Mouse (Mus musculus): ENCODE results near the gene Mllt3.
A peak's percentile ranks its signal among the peaks of the same experiment; 100 is the strongest.

Mllt3 gene

DNA sequence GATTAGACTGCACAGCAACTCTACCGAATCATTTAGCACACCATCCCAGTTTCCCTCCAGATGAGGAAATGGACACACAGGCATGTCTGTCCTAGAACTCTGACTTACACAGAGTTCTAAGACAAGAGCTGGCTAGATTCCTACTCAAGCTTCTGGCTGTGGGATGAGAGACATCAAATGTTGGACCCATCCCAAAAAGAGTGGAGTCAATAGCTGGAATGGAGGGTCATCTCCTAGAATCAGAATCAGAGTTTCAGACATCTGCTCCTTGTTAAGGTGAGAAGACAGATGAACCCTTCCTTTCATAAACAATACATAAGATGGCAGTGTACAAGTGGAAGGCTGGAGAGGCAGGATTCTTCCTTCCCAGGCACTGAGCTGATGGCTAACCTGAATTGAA lies 214.9 kb downstream of the Mllt3 start:
- no peak for DNase-seq

- DNase-seq = no peak
Measured at GRCm38 (mm10) chr4:87815465-87816108, 217.6 kb downstream of the Mllt3 start.

DNA sequence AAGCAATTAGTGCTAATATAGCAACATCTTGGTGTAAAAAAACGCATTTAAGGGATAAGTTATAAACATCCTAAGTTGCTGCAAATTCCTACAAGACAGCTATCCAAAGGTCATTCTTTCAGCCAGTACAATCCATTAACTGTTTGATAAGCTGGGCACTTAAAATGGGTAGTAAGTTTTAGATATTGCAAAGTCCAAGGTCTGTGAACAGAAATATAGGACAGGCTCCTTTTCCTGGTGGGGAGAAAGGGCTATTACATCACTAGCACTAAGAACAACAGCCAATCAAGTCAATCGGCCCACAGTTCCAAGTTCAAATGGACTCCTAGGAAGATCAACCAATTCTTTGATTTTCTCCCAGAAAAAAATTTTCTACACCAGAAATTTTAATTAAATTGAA lies 221.3 kb downstream of the Mllt3 start:
- DNase-seq = no peak

- DNase-seq = no peak
Measured at GRCm38 (mm10) chr4:87806196-87806987, 226.8 kb downstream of the Mllt3 start.

DNA sequence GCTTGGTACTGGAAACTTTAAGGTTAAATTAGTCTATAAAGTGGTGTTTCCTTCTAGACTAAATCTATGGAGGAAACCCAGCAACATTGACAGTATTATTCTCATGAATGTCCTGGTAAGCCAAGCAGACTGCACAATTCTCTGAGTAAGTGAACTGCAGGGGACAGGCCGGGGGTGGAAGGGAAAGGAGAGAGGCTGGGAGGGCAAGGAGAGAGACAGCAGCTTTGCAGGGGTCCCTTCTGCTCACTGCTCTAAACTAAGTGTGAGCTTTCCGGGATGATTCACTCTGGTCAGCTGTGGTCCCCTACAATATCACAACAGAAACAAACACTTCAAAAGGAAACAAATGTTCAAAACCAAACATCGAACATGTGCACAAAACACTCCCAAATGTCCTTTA lies 228.6 kb downstream of the Mllt3 start:
- DNase-seq = no peak

DNA sequence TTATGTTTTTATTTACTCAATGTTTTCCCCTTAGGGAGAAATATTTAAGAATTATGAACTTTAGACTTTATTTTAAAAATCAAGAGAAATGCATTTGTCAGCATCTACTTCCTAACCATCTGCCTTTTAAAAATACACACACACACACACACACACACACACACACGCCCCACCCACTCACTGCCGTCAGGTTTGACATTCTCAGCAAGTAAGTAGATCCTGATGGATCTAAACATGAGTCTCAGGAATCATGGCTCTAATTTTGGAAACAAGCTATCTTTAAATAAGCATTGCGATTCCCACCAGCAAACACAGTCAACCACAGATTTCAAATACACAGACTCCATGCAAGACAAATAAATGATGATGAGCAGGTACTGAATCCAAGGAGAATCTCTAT lies 229.9 kb downstream of the Mllt3 start:
- DNase-seq = peak; percentile 17

- DNase-seq = no peak
Measured at GRCm38 (mm10) chr4:87802140-87802539, 231.0 kb downstream of the Mllt3 start.

DNA sequence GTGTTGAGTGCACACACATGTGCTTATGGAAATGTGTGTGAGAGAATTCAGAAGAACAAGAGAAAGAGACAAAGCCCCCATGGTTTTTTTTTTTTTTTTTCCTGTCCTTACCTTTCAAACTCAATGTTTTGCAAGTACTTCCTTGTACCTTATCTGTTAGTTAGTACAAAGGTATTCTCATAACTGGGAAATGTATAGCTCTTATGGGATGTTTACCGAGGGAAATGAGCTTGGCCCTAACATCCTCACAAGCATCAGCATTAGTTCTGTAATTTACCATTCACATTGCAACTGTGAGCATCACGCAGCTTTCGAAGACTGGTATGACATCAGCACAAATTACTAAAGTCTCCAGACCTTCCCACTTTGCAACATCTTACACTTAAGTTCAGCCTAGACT lies 231.8 kb downstream of the Mllt3 start:
- no peak for DNase-seq

DNA sequence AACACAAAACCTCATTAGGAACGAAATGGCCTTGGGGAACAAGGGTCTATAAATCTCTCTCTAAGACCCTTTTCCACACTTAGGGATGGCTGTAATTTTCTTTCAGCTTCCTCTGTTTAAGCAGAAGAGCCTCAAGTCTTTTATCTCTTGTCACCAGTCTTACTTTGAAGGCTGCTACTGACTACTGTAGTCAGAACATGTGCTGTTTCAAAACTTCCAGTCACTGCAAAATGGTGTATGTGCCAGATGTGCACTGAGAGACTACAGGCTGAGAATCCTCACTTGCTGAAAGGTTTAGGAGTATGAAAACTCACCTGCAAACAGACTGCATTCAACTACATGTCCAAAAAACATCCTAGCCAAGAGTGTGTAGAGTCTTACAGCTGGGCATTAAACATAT lies 232.9 kb downstream of the Mllt3 start:
- DNase-seq = no peak

DNA sequence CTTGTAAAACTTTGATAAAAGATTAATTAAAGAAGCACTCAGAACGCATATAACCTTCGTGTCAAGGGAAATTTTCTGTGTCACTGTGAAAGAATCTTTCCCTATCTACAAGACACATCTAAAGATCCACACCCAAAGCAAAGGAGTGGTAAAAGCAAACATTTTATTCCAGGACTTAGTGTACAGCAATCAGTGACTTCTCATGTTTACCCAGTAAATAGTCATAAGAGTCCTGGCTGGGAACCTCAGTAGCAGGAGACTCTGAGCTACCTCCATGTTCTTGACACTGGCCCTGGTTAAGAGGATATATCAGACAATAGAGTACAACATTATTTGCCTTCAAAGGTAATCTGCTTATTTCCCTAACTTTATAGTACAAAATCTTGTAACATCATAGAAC lies 233.7 kb downstream of the Mllt3 start:
- no peak for DNase-seq

DNA sequence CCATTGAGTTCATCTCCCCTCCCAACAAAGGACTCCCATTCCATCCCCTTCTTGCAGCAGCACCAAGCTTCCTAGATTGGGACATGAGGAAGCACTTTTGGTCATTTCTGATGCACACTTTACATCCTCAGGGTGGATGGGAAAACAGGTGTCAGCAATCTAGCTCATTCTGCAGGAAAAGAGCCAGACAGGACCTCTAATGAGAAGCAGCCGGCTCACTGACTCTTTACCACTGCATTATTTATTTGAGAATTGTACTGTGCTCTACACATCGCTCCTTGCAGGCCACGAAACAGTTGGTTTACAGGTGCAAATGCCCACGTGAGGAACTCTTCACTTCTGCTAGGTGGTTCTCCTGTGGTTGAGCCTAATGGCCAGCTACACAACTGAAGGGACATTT lies 237.9 kb downstream of the Mllt3 start:
- DNase-seq = no peak

GRCm38 (mm10) chr4:87794216-87794615 lies 238.9 kb downstream of the Mllt3 start:
- no peak for DNase-seq

DNA sequence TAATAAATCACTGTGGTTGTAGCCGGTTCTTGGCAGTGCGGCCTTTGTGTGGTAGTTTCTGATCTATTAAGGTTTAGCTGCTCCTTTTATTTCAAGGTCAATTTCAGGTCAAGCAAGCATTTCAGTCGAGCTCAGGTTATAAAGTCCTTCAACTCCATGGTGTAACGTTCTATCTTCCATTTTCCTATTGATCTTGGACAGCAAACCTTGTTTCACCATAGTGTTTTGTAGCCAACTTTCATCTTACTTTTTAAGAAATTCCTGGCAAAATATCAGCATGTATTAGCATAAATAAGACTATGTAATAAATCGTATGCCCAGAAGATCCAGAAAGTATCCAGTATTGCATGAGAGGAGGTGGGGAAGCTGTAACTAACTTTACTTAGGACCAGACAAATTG lies 240.7 kb downstream of the Mllt3 start:
- no peak for DNase-seq

DNA sequence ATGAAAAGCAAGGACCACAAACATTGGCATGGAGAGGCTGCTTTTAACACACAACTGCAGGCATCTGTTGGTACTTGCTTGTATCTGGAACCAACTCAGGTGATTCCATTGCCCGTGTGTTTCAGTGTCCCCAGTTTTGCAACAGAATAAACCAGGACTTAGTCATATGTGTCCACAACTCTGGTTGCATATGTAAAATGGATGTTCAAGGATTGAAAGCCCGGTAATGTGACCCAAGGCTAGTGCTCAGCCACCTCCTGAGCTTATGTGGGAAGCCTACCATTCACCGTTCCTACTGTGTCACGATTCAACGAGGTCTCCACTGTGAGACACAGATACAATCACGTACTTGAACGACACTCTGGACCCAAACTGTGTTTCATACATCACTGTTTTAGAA lies 243.7 kb downstream of the Mllt3 start:
- no peak for DNase-seq

GRCm38 (mm10) chr4:87788691-87789090 lies 244.5 kb downstream of the Mllt3 start:
- peak; percentile 47 for DNase-seq

GRCm38 (mm10) chr4:87785132-87786074 lies 247.8 kb downstream of the Mllt3 start:
- DNase-seq = peak; percentile 65

DNA sequence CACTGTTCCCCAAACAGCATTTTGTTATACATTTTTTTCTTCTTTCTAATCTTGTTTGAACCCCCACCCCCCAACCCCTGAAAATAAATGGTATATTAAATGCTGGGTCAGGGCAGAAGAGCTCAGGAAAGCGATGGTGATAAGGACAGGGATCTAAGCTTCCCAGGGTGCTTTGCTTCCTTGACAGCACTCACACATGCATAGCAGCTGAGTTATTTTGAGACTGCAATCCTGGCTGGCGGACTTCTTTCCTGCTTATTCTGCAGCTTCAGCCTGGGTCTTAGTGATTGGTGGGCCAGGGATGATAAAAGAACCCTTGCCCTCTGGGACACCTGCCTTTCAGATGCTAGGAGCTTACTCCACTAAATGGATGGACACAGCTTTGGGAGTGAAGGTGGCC lies 249.4 kb downstream of the Mllt3 start:
- no peak for DNase-seq

DNA sequence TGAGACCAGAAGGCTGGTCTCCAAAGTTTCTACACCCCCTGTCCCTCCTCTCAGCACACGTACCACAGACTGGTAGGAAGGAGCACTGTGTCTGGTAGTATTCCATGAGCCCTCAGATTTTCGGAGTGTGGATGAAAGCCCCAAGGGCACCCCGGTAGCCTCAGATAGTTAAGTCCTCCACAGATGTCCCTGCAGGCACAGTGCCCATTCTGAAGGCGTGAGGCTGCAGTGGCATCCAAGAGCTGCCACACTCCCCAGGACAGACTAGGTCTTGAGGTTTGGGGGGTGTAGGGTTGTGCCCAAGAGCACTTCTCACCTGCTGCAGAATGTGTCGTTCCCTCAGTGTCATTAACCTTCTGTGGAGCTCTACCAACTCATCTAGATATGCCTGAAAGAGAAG lies 251.2 kb downstream of the Mllt3 start:
- DNase-seq = no peak

GRCm38 (mm10) chr4:87775721-87776120 lies 257.4 kb downstream of the Mllt3 start:
- DNase-seq = no peak

DNA sequence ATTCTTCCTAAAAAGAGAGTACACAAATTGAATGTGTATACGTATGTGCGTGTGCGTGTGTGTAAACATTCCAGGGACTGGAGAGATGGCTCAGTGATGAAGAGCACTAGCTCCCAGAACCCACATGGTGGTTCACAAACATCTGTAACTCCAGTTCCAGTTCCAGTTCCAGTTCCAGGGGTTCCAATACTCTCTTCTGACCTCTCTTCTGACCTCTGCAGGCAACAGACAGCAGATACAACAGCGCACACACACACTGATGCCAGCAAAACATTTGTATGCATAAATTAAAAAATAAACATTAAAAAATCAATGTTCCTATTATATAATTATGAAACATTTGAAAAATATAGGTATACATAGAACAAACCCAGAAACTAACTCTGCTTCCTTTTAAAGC lies 258.6 kb downstream of the Mllt3 start:
- no peak for DNase-seq

DNA sequence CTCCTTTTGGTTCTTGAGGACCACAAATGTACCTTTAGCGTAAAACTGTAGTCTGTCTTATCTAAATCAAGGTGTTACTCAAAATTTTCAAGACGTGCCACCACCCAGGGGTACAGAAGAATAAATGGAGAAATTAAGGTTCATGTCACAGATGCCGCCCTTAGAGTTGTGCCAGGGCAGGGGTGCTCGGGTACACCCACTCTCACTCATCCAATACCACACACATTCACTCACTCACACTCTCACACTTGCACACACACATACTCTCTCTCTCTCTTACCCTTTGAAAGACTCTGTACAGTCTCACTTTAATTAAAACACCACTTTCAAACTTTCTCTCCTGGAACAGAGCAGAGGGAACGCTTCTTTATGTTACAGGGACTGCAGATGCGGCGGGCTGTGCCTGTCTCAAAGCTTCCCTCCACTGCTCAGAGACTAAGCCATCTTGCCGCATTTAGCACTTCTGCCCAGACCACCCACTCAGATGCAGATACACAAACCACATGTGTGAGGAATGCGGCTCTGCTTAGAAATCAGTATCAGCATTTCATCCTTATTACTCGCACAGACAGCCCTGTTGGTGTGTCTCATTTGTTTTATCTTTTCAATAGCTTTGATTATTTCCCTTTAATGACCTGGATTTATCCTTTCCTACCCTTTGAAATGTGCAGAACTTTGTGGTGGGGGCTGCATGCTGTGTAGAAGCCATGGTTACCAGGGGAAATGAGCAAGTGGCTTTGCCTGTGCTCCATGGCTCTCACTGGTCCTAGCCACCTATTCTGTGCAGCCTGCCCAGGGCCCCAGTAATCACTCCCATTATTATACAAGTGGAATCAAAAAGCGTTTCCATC lies 265.2 kb downstream of the Mllt3 start:
- DNase-seq = peak; percentile 11

GRCm38 (mm10) chr4:87765729-87766128 lies 267.4 kb downstream of the Mllt3 start:
- DNase-seq = no peak

DNA sequence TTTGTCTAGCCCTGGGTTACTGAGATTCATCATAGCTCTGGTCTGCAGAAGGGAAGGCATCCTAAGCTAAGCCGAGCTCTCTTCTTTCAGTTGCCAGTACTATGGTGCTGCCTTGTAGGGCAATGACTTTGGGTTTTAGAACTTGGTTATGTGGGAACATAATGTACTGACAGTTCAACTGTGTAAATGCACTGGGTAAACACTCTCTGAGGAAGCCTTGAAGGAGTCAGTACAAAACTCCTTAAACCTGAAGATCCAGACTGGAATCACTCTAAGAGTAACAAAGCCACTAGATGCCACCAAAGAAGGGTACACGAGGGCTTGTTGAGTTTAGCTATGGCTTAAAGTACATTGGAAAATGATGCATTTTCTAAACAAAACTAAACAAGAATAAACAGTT lies 272.1 kb downstream of the Mllt3 start:
- DNase-seq = no peak
